Mouse (Mus musculus) thymus, postnatal 4 days (tissue): ENCODE data around the gene Tenm2.

Source experiments
- DNase-seq: peaks from one replicate; pipeline ENCODE4 v3.0.0; 2021

Tenm2 gene

DNA sequence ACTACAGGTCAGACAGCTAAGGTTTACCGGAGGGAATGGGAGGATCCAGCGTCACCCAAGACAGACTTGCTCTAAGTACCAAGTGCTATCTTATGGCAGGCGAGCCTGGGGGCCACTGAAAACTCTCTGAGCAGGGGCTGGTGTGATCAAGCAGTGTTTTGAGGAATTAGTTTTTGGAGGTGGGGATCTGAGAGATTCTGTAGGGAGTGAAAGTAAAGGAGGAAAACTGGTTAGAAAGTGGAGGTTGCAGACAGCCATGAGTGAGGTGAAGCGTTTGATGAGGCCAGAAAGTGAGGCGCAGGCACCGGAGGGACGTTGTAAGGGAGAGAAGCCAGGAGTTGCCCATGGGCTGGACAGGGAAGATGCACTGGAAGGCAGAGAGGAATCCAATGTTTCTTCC lies 1063.8 kb downstream of the Tenm2 start:
- no peak for DNase-seq

GRCm38 (mm10) chr11:36171221-36171620 lies 1064.5 kb downstream of the Tenm2 start:
- DNase-seq: no peak

DNA sequence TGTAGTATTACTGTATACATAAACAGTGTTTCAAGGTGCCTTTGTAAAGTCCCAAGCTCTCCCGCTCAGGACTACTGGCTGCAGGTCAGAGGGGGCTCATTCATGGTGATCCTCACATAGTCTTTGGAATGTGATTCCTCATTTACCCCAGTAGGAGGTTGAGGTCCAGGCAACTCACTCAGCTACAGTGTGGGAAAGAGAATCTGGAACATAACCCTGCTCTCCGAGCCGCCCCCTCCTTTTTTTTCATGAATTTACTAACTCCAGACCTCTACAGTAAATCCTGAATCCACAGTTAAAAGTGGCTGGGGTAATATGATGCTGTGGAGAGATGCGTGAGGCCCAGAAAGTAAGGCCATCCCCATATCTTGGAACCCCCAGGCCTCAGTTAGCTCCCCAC lies 1066.0 kb downstream of the Tenm2 start:
- no peak for DNase-seq

- no peak for DNase-seq
Observed at GRCm38 (mm10) chr11:36168921-36169537, 1066.7 kb downstream of the Tenm2 start.

DNA sequence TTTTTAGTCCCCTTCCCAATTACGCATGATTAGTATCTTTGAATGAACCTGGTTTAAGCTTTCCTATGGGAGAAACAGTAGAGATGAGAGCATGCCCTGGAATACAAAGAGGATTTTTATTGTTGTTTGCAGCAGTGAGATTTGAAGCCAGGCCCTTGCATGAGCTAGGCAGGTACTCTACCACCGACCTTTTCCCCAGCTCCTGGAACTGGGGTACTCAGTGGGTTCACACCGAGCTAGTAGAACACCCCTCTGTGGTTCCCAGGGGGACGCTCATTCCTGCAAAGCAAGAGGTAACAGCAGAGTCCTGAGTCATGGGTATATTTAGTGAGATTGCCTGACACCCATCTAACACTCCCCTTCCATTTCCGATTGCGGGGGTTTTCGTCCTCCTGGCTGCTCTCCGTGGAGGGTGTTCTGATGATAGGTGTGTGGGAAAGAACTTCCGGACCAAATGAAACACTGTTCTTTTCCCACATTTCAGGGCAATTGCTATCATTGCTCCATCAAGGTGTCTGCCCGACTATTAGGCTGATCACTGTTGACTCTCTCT lies 1067.9 kb downstream of the Tenm2 start:
- no peak for DNase-seq

- DNase-seq: no peak
Observed at GRCm38 (mm10) chr11:36163580-36163979, 1072.2 kb downstream of the Tenm2 start.

DNA sequence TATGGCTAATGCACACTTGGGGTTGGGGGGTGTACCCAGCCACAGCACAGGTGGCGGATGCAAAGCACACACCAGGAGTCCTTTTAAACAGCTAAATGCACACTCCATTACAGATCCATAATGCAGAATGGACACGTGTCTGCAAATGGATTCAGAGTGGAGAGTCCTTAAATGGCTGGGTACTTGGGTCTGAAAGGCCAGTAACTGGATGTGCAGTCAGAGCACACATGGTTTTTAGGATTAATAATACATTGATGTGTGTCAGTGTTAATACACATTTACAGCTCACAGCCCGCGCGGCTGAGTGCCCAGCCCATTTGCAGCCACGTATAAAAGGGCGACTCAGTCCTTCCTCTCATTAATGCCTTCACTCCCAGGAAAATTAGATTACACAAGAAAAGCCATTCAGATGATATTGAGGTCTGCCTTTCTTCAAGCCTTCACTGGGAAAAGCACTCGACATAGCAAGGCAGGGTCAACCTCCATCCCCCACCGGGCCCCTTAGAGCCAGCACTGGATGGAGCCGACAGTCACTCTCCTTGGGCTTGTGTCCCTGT lies 1073.9 kb downstream of the Tenm2 start:
- no peak for DNase-seq

GRCm38 (mm10) chr11:36153450-36153849 lies 1082.3 kb downstream of the Tenm2 start:
- DNase-seq: no peak

GRCm38 (mm10) chr11:36153011-36153410 lies 1082.8 kb downstream of the Tenm2 start:
- no peak for DNase-seq

DNA sequence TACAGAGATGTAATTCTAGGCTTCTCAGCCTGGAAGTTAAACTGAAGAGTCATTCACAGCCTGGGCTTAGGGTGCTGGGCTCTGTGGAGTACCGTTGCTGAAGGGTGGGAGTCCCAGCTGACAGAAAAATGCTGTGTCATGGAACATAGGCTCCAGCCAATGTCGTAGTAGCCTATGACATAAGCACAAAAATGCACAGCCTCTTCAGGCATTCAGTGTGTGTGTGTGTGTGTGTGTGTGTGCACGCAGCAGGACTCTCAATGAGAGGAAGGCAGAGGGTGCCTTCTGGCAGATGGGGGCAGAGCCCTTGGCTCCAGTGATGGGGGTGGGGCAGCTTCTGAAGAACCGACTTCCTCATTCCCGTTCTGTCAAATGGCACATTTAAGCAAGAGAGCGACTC lies 1083.5 kb downstream of the Tenm2 start:
- no peak for DNase-seq

DNA sequence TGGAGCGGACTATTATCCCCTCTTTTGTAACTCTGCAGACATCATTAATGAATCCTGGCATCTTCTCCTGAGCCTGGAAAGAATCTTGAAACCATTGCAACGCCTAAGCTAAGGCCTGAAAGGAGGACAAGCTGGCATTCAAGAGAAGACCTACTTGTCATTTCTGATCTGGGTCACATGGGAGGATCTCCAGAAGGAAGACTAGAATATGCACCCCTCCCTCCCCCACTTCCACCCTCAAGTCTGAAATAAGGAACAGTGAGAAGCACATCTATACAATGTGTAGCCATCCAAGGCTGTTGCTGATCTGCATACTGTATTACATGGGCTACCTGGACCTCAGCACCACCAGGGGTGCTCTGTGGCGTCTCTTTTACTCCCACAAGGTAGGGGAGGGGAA lies 1086.7 kb downstream of the Tenm2 start:
- no peak for DNase-seq

- no peak for DNase-seq
Observed at GRCm38 (mm10) chr11:36145057-36145456, 1090.7 kb downstream of the Tenm2 start.

GRCm38 (mm10) chr11:36140411-36140810 lies 1095.4 kb downstream of the Tenm2 start:
- DNase-seq: no peak

DNA sequence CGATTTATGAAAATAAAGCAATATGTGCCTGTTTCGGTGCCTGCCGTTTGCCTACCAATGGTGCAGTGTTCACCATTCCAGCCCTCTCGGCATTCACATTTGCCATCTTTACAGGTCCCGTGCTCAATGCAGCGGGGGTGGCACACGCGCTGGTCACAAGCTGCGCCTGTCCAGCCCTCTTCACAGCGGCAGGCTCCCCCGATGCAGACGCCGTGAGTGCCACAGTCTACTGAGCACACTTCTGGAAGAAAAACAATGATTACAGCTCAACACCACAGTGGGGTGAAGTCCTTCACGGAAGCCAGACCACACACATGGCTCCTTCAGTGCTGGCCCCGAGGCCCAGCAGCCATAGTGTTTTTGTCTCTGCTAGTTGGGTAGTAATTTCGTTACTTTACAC lies 1096.2 kb downstream of the Tenm2 start:
- no peak for DNase-seq

DNA sequence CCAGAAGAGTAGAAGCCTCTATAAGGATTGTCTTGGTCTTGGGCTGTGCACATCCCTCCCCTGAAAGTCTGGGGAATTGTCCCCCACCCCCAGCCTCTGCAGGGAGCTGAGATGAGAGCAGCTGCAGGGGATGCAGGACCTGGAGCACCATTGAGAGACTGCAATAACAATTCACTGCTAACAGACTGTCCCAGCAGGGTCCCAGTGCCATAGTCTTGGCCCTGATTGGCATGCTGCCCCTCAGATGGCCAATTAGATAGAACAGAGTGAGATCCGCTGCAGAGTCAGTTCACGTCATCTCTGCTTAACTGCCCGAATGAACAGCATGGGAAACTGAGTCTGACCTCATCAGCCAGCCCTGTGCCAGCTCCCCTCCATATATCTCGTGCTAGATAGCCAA lies 1097.9 kb downstream of the Tenm2 start:
- no peak for DNase-seq

GRCm38 (mm10) chr11:36137276-36137675 lies 1098.5 kb downstream of the Tenm2 start:
- DNase-seq: no peak

GRCm38 (mm10) chr11:36134645-36135044 lies 1101.1 kb downstream of the Tenm2 start:
- no peak for DNase-seq

GRCm38 (mm10) chr11:36123275-36123674 lies 1112.5 kb downstream of the Tenm2 start:
- DNase-seq: no peak

DNA sequence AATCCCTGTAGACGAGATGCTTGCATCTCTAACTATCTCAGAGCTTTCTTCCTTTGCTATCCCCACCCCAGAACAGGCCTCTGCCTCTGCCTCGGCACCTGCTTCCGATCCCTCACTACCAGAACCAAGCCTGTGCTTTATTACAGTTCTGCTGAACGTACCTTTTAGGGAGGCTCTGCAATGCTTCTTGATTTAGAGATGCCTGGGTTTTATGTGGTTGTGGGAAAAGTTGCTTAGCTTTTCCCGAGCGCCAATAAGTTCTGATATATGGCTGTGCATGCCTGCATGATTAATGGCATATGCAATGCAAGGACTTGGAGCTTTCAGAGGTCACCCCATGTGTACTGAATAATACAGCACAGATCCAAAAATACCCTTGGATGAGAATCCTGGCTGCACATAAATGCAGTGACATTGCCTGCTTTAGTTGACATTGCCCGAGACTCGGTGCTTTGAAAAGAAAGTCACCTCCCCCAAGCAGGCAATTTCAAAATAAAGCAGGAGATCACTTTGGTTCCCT lies 1114.3 kb downstream of the Tenm2 start:
- DNase-seq: no peak

DNA sequence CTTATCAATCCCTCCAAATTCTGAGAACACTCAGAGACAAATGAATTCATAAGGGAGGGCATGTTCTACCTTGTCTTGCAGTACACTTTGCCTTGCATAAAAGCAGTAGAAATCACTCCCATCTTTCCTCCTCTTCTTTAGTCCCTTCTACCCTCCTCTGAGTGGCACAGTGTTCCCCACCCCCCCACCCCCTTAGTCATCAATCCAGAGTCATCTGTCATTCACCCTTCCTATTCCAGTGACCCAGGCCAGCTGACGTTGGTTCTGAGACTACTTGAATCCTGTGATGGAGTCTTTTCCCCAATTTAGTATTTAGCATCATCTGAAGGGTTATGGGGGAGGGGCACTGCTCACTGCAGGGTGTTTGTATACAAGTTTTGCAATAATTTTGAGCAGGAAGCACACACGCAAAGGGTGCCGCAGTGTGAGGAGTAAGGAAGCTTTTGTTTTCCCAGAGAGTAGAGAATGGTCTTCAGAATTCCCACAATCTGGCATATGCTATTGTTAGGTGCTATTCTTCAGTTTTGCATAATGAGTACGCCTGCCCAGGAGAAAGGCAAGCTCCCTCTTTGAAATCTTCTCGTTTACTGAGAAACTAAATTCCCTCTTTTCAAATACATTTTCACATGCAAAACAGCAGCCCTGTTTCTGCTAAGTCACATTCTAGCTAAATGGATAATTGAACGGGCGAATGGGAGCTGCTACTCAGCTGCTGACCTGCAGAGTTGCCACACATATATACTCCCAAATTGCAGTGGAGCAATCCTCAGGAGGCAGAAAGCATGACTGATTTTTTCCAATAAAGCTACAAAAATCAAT lies 1115.0 kb downstream of the Tenm2 start:
- no peak for DNase-seq

DNA sequence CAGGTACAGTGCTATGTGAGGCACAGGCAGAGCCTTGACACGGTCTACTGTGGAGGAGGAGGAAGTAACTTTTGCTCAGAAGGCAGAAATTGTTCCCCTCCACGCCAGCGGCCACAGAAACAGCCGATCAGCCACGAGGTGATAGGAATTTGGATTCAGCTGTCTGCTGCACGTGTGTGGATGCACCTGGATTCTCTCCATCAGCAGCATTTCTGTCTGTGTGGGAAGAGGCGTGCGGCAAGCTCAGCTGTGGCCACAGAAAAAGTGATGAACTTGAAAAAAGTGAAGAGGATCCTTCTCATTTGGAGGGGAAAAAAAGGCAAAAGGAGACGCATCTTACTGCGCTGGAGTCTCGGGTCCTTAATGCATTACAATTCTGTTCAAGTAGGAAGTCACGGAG lies 1122.4 kb downstream of the Tenm2 start:
- DNase-seq: no peak

GRCm38 (mm10) chr11:36108970-36109731 lies 1126.6 kb downstream of the Tenm2 start:
- DNase-seq: no peak

DNA sequence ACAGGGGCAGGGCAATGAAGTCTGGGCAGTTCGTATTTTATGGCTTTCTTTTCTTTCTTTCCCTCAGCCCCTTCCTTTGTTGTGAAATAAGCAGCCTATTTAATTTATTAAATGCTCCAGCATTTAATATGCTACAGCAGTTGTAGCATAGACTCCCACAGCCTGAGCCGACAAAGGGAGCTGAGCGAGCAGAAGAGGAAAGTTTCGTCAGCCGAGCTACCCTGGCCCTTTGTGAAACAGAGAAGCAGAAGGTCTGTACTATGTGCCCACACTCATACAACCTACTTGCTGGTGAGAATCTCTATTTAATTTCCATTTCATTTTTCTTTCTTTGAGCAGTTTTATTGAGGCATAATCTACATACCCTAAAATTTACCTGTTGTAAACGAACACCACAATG lies 1127.9 kb downstream of the Tenm2 start:
- DNase-seq: no peak
